Mouse (Mus musculus): ENCODE data around the gene Ercc1.

GRCm38 (mm10) chr7:19311991-19312390, 32.6 kb upstream of the Ercc1 start:
- no peak for TF ChIP-seq EP300 (optimal IDR thresholded peaks at IDR 0.05)
- TF ChIP-seq CTCF (IDR thresholded peaks at IDR 0.05; ENCODE audit: low read depth) = no peak

Measured in stomach, postnatal 0 days (tissue).